Mouse (Mus musculus): ENCODE data around the gene Slc25a44. TPM values are rescaled to one million over a fixed set of nuclear protein-coding genes. Genes with fewer than 3 reads are reported as not detected.
A peak's percentile ranks its signal among the peaks of the same experiment; 100 is the strongest.
"Not testable (repeated sequence)": the region's sequence is repeated elsewhere in the genome, so short reads cannot be mapped to it uniquely, and the experiment has no call there.

Slc25a44 gene
- polyA plus RNA-seq, 1 experiment from 2014 or later, result 30.3 TPM

DNA sequence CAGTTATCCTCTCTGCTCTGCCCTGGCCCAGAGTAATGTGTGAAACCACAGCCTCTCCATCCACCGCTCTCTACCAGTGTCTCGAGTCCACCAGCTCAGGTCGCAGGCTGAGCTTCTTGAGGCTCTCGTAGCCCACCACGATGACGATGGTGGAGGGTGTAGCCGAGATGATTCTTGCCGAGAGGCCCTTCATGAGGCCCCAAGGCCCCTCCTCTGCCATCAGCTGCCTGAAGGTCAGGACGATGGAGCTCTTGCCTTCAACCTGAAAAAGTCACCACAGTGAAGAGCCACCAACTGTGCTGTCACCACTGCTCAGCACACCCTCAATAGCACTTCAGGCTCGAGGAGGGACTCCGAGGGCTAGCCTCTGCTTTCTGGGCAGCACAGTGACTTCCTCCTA is 12.3 kb downstream of the Slc25a44 start:
- no peak overlapping the region for H3K4me3 ChIP-seq (ENCODE audit: inconsistent target)
- H3K27ac ChIP-seq, result no peak overlapping the region

GRCm38 (mm10) chr3:88411681-88412080 is 13.3 kb downstream of the Slc25a44 start:
- peaks cover 37% of the 10 kb centered on the region for H3K36me3 ChIP-seq (ENCODE audit: inconsistent target)
- WGBS (ENCODE audit: missing documents), result 98% methylated on average over 4 of the region's 4 CpGs

More for the DNA sequence above, 12.3 kb downstream of the Slc25a44 start:
- 81% methylated on average over 11 of the region's 11 CpGs for WGBS (ENCODE audit: missing documents)
- H3K79me2 ChIP-seq (ENCODE audit: inconsistent target), result peaks cover 62% of the 10 kb centered on the region
- peaks cover 47% of the 10 kb centered on the region for H3K36me3 ChIP-seq (ENCODE audit: inconsistent target)

GRCm38 (mm10) chr3:88410645-88411031 is 14.3 kb downstream of the Slc25a44 start:
- Histone ChIP-seq H3K79me2 (ENCODE audit: inconsistent target) (peaks cover 58% of the 10 kb centered on the region), H3K27ac (peak overlapping the region; percentile 88), H3K4me3 (ENCODE audit: inconsistent target) (peak overlapping the region; percentile 60), H3K36me3 (ENCODE audit: inconsistent target) (peaks cover 27% of the 10 kb centered on the region)
- WGBS (ENCODE audit: missing documents), result 51% methylated on average over 7 of the region's 7 CpGs

More at GRCm38 (mm10) chr3:88411681-88412080, 13.3 kb downstream of the Slc25a44 start:
- Histone ChIP-seq H3K4me3 (ENCODE audit: inconsistent target) (no peak overlapping the region), H3K79me2 (ENCODE audit: inconsistent target) (peaks cover 58% of the 10 kb centered on the region), H3K27ac (no peak overlapping the region)

DNA sequence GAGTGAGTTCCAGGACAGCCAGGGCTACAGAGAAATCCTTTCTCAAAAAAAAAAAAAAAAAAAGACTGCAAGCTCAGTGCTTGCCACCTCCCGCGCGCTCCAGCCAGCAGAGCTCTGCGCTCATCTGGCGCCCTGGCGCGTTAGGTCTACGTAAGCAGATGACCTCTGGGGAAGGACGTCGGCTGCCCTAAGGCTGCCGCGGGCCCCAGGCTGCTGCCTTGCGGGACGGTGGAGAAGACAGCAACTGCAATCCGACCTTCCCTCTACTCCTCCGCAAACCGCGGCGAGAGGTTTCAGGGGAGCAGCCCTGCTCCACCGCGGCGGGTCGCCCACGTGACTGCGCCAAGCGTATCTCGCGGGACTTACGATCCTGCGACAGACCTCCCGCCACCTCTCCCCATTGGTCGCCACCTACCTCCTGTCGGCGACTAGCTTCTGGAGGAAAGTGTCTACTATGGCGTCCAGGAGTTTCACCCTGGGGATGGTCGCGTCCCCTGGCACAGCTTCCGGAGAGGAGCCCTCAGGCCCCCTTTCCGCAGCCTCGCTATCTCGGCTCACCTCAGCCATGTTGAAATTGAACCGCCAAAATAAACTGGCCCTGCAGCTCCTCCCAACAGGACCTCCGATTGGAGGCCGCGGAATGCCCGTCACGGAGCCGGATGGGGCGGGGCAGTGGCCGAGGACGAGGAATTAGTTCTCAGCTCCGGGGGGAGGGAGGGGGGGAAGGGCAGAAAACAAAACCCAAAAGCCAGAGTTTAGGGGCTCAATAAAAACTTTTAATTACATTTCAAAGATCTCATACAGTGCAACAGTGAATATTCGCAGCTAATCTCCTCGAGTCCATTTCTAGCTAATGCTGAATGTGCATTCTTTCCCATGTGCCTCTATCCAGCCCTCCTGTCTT is 14.9 kb downstream of the Slc25a44 start, which contains the start of gene Pmf1:
Pmf1 (minus strand) TSS at position 591 of the 904 bp plus-strand sequence.
- H3K79me2 ChIP-seq (ENCODE audit: inconsistent target), result peaks cover 58% of the 10 kb centered on the region
- under 1% methylated on average over 54 of the region's 54 CpGs for WGBS (ENCODE audit: missing documents)
- peak within 1 kb of the TSS; percentile 60 for H3K4me3 ChIP-seq (ENCODE audit: inconsistent target)
- H3K36me3 ChIP-seq (ENCODE audit: inconsistent target), result peaks cover 20% of the 10 kb centered on the region
- peak within 1 kb of the TSS; percentile 88 for H3K27ac ChIP-seq

- WGBS (ENCODE audit: missing documents), result 47% methylated on average over 5 of the region's 5 CpGs
- Histone ChIP-seq H3K4me3 (ENCODE audit: inconsistent target) (peak overlapping the region; percentile 60), H3K79me2 (ENCODE audit: inconsistent target) (peaks cover 57% of the 10 kb centered on the region), H3K27ac (peak overlapping the region; percentile 88), H3K36me3 (ENCODE audit: inconsistent target) (peaks cover 18% of the 10 kb centered on the region; the same call in 1 of the 2 replicates)
These were observed 16.0 kb downstream of the Slc25a44 start for GRCm38 (mm10) chr3:88408953-88409352.

DNA sequence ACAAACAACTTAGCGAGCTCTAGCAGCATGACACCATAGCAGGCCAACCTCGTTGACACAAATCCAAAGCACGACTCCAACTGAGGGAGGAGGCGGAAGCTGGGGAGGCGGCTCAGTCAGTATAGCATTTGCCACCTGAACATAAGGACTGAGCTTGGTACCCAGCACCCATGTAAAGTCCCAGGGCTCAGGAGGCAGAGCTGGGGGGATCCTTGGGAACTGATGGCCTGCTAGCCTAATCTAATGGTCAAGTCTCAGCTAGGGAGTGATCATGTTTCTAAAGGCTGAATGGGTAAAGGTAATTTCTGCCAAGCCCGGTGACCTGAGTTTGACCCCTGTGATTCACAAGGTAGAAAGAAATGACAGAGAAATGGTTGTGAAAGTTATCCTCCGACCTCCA is 17.4 kb downstream of the Slc25a44 start:
- WGBS (ENCODE audit: missing documents), result 74% methylated on average over 7 of the region's 7 CpGs
- H3K36me3 ChIP-seq (ENCODE audit: inconsistent target), result peaks cover 14% of the 10 kb centered on the region; the same call in 1 of the 2 replicates
- H3K27ac ChIP-seq, result no peak overlapping the region
- no peak overlapping the region for H3K4me3 ChIP-seq (ENCODE audit: inconsistent target)
- H3K79me2 ChIP-seq (ENCODE audit: inconsistent target), result peaks cover 56% of the 10 kb centered on the region

GRCm38 (mm10) chr3:88407090-88407489 is 17.8 kb downstream of the Slc25a44 start:
- H3K4me3 ChIP-seq (ENCODE audit: inconsistent target), result no peak overlapping the region
- peaks cover 10% of the 10 kb centered on the region; the same call in 1 of the 2 replicates for H3K36me3 ChIP-seq (ENCODE audit: inconsistent target)
- peaks cover 61% of the 10 kb centered on the region for H3K79me2 ChIP-seq (ENCODE audit: inconsistent target)
- no peak overlapping the region for H3K27ac ChIP-seq
- 2% methylated on average over 2 of the region's 2 CpGs for WGBS (ENCODE audit: missing documents)

DNA sequence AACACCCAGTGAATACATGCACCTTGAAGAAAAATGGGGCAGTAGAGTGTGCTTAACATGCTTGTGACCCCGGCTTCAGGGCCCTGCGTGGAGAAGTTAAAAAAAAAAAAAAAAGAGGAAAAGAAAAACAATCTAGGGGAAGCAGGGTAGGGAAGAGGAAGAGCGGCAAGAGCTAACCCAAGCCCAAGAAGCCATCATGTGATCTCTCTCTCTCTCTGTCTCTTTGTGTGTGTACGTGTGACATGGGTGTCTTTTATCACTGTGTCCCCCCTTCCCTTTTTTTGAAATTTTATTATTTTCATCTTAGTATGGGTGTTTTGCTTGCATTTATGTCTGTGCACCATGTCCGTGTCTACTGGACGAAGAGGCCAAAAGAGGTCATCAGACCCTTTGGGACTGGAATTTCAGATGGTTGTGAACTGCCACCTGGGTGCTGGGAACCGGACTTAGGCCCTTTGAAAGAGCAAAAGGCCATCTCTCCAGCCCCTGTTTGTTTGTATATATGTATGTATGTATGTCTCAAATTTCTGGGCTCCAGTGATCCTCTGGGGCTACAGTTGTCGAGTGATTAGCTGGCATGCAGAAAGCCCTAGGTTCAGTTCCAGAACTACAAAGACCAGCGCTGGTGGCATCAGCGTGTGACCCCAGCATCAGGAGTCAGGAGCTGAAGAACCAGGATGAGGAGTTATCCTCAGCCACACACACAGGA is 21.3 kb downstream of the Slc25a44 start:
- no peak overlapping the region for H3K4me3 ChIP-seq (ENCODE audit: inconsistent target)
- H3K36me3 ChIP-seq (ENCODE audit: inconsistent target), result no peaks in the 10 kb centered on the region
- peak overlapping the region; percentile 60 for H3K27ac ChIP-seq
- 62% methylated on average over 10 of the region's 10 CpGs for WGBS (ENCODE audit: missing documents)
- H3K79me2 ChIP-seq (ENCODE audit: inconsistent target), result peaks cover 60% of the 10 kb centered on the region

DNA sequence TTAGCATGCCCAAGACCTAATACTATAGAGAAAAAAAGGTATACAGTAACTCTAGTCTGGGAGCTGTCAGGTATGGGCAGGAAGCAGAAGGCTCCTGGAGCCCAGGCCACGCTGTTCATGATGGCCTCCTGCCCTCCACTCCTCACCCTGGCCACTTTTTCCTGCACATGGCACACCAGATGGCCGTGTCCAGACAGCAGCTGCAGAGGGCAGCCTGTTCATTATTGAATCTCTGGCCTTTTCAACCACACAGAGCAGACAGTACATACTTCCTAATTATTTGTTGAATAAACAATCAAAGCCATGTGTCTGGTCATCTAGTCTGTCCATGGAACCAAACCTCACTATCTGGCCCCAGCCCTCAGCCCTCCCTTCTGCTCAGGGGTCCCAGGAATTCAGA is 26.3 kb downstream of the Slc25a44 start:
- Histone ChIP-seq H3K4me3 (ENCODE audit: inconsistent target) (no peak overlapping the region), H3K27ac (no peak overlapping the region), H3K36me3 (ENCODE audit: inconsistent target) (no peaks in the 10 kb centered on the region), H3K79me2 (ENCODE audit: inconsistent target) (peaks cover 18% of the 10 kb centered on the region)
- WGBS (ENCODE audit: missing documents), result 85% methylated on average over 2 of the region's 2 CpGs

DNA sequence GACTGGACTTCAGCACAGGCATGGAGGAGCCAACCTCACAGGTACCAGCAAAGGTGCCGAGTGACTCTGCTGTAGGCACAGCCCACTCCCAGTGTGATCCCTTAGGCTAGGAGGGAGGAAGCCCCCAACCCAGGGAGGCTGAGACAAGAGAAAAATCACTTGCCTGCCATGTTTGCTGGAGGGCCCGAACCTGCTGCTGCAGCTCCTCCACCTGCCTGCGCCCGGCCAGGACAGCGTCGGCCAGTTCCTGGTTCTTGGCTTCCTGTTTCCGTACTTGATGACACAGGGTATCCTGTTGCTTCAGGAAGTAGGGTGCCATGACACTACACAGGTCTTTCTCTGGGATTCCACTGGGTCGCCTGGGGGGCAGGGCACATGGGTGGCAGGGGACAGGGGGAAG is 29.2 kb downstream of the Slc25a44 start:
- 80% methylated on average over 8 of the region's 8 CpGs for WGBS (ENCODE audit: missing documents)
- H3K36me3 ChIP-seq (ENCODE audit: inconsistent target), result no peaks in the 10 kb centered on the region
- no peak overlapping the region for H3K27ac ChIP-seq
- H3K79me2 ChIP-seq (ENCODE audit: inconsistent target), result peaks cover 6% of the 10 kb centered on the region; the same call in 1 of the 2 replicates
- H3K4me3 ChIP-seq (ENCODE audit: inconsistent target), result no peak overlapping the region

DNA sequence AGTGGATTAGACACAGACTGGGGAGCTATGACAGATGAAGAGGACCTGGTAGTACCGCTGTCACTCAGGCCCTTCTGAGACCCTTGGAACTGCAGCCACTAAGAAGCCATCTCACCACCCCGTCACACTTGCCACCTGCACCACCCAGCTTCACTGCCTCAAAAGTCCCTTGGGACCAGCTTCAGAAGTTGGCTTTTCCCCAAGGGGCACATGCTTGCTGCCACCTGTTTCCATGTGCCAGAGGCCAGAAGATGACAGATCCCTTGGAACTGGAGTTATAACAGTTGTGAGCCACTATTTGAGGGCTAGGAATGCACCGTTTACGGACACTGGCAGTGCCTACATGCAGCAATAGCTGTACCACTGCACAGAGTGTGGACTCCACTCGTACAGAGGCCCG is 29.7 kb downstream of the Slc25a44 start:
- Histone ChIP-seq H3K27ac (no peak overlapping the region), H3K79me2 (ENCODE audit: inconsistent target) (peaks cover 3% of the 10 kb centered on the region; the same call in 1 of the 2 replicates), H3K4me3 (ENCODE audit: inconsistent target) (no peak overlapping the region), H3K36me3 (ENCODE audit: inconsistent target) (no peaks in the 10 kb centered on the region)
- WGBS (ENCODE audit: missing documents), result 93% methylated on average over 6 of the region's 6 CpGs

GRCm38 (mm10) chr3:88393776-88394375 is 31.1 kb downstream of the Slc25a44 start:
- H3K79me2 ChIP-seq (ENCODE audit: inconsistent target), result no peaks in the 10 kb centered on the region
- no peak overlapping the region for H3K4me3 ChIP-seq (ENCODE audit: inconsistent target)
- WGBS (ENCODE audit: missing documents), result 83% methylated on average over 9 of the region's 9 CpGs
- H3K27ac ChIP-seq, result no peak overlapping the region
- H3K36me3 ChIP-seq (ENCODE audit: inconsistent target), result no peaks in the 10 kb centered on the region

DNA sequence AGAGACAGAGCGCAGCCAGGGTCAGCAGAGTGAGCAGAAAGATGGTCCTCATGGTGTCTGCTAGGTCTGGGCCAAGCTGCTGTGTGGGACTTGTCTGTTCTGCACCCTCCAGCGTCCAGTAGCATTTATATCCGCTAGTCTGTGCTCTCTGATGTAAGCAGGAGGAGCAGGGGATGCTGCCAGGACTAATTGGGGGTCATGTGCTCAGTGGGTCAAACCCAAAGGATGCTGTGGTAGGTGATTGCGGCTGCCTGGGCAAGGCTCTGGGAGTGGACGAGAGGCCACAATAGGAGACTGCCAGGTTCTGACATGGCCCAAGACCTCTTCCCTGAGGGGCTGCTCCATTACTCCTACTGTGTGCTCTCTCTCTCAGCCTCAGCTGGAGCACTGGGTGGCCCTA is 40.6 kb downstream of the Slc25a44 start, which contains the start of gene Bglap:
Bglap (minus strand) TSS at position 101 of the 400 bp plus-strand sequence.
- Histone ChIP-seq H3K27ac (no peak within 1 kb of the TSS), H3K79me2 (ENCODE audit: inconsistent target) (no peaks in the 10 kb centered on the region), H3K4me3 (ENCODE audit: inconsistent target) (no peak within 1 kb of the TSS), H3K36me3 (ENCODE audit: inconsistent target) (no peaks in the 10 kb centered on the region)
- 89% methylated on average over 5 of the region's 5 CpGs for WGBS (ENCODE audit: missing documents)

DNA sequence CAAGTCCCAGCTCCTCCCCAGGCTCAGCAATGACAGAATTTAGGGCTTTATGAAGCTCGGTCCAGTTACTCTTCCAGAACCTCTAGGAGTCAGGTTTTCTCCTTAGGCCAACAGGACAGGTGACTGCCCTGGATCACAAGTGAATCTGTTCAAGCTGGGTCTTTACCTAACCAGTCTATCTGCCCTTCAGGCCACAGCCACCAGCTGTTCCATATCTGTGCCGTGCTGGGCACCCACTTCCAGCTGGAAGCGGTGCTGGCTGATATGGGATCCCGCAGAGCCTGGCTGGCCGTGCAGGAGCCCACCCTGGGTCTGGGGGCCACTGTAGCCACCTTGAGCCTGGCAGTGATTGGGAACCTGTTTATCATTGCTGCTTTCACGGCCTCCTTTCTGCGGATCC is 42.6 kb downstream of the Slc25a44 start:
- H3K79me2 ChIP-seq (ENCODE audit: inconsistent target); H3K36me3 ChIP-seq (ENCODE audit: inconsistent target); H3K4me3 ChIP-seq (ENCODE audit: inconsistent target); H3K27ac ChIP-seq: not testable (repeated sequence)
- 60% methylated on average over 1 of the region's 7 CpGs for WGBS (ENCODE audit: missing documents)
